Mouse (Mus musculus) CH12.LX (cell line): ENCODE measurements around the gene Itga4. TPM values are rescaled to one million over a fixed set of nuclear protein-coding genes. Genes with fewer than 3 reads are reported as not detected.

Experiments used
- DNase-seq: peaks from one replicate; pipeline ENCODE4 v3.0.0-alpha.2; 2013; ENCODE audit errors: extremely low read depth
- H3K27ac ChIP-seq: 2 replicates; pipeline ENCODE4 v1.5.1; 2012; ENCODE audit warnings: low read depth, mild to moderate bottlenecking, control low read depth, moderate library complexity; ENCODE audit not compliant: insufficient read depth
- H3K27me3 ChIP-seq: replicated peaks from 2 replicates; pipeline ENCODE3; 2012; ENCODE audit warnings: inconsistent platforms
- H3K36me3 ChIP-seq, 2 experiments: replicated peaks in 1 of 2; 2 replicates each; pipeline versions ENCODE3 to v1.6.1; 2012; ENCODE audit warnings: inconsistent platforms in 1 of 2, low read length in 1 of 2, mild to moderate bottlenecking in 1 of 2, mixed read lengths in 1 of 2, moderate library complexity in 1 of 2; ENCODE audit not compliant: control insufficient read depth in 1 of 2, insufficient read depth in 1 of 2
- H3K4me1 ChIP-seq, 2 experiments: 2 replicates each; pipeline ENCODE4 v1.6.1; 2012; ENCODE audit warnings: inconsistent platforms in 1 of 2, moderate library complexity in 1 of 2; ENCODE audit not compliant: insufficient read depth in 2 of 2, control insufficient read depth in 1 of 2
- H3K4me2 ChIP-seq: 2 replicates; pipeline ENCODE4 v1.6.1; 2012; ENCODE audit warnings: low read depth, mild to moderate bottlenecking, control low read depth; ENCODE audit not compliant: poor library complexity, insufficient read depth, severe bottlenecking
- H3K4me3 ChIP-seq, 3 experiments: fragments of 150-350 bp in 1 of 3; sonication (generic) in 1 of 3; replicated peaks in 1 of 3; 2 replicates each; pipeline versions ENCODE3 to v1.5.1; 2011 to 2012; ENCODE audit warnings: low read depth in 2 of 3, low read length in 2 of 3, mild to moderate bottlenecking in 2 of 3, moderate library complexity in 2 of 3, control low read depth in 1 of 3, improper control_type of control experiment in 1 of 3, inconsistent platforms in 1 of 3, mixed read lengths in 1 of 3; ENCODE audit not compliant: poor library complexity in 1 of 3
- H3K79me2 ChIP-seq: replicated peaks from 2 replicates; pipeline ENCODE4 v1.6.1; 2012; ENCODE audit warnings: mild to moderate bottlenecking, moderate library complexity; ENCODE audit not compliant: control insufficient read depth, poor library complexity, insufficient read depth, severe bottlenecking; ENCODE audit errors: extremely low read depth
- H3K9ac ChIP-seq: 2 replicates; pipeline ENCODE4 v1.6.1; 2012; ENCODE audit warnings: low read depth, mild to moderate bottlenecking, control low read depth, moderate library complexity; ENCODE audit not compliant: insufficient read depth
- H3K9me3 ChIP-seq: replicated peaks from 2 replicates; pipeline ENCODE3; 2012; ENCODE audit warnings: low read length, inconsistent platforms, mixed read lengths
- CHD1 ChIP-seq: IDR thresholded peaks from 2 replicates; pipeline ENCODE4 v1.6.1; 2012; ENCODE audit warnings: low read depth, low read length, improper control_type of control experiment, inconsistent platforms
- CHD2 ChIP-seq: IDR thresholded peaks from 2 replicates; pipeline ENCODE4 v1.6.1; 2011; ENCODE audit warnings: low read length, improper control_type of control experiment
- CTCF ChIP-seq, 2 experiments: IDR thresholded peaks in 1 of 2; conservative IDR thresholded peaks in 1 of 2; 2 replicates each; pipeline ENCODE4 v1.5.1; 2011 to 2012; ENCODE audit warnings: low read depth in 2 of 2, low read length in 2 of 2, improper control_type of control experiment in 1 of 2, inconsistent platforms in 1 of 2, mild to moderate bottlenecking in 1 of 2, moderate library complexity in 1 of 2
- EP300 ChIP-seq: IDR thresholded peaks from 2 replicates; pipeline ENCODE4 v1.6.1; 2011; ENCODE audit warnings: low read length, improper control_type of control experiment
- ETS1 ChIP-seq: conservative IDR thresholded peaks from 2 replicates; pipeline ENCODE4 v1.6.1; 2012; ENCODE audit warnings: low read depth, mild to moderate bottlenecking, inconsistent platforms, low read length, improper control_type of control experiment, moderate library complexity
- GABPA ChIP-seq: IDR thresholded peaks from 2 replicates; pipeline ENCODE4 v1.6.1; 2012; ENCODE audit warnings: low read depth, low read length, improper control_type of control experiment, inconsistent platforms; ENCODE audit not compliant: insufficient replicate concordance
- IRF4 ChIP-seq: IDR thresholded peaks from 2 replicates; pipeline ENCODE4 v1.6.1; 2014; ENCODE audit warnings: low read depth, mild to moderate bottlenecking, inconsistent platforms, low read length, improper control_type of control experiment
- JUN ChIP-seq: IDR thresholded peaks from 2 replicates; pipeline ENCODE4 v1.6.1; 2011; ENCODE audit warnings: low read depth, mild to moderate bottlenecking, low read length, improper control_type of control experiment, moderate library complexity; ENCODE audit not compliant: insufficient read depth
- MAFK ChIP-seq: IDR thresholded peaks from 2 replicates; pipeline ENCODE4 v1.6.1; 2011; ENCODE audit warnings: low read length, improper control_type of control experiment; ENCODE audit not compliant: insufficient replicate concordance
- MAX ChIP-seq: IDR thresholded peaks from 2 replicates; pipeline ENCODE4 v1.6.1; 2011; ENCODE audit warnings: low read length, improper control_type of control experiment
- MAZ ChIP-seq: IDR thresholded peaks from 2 replicates; pipeline ENCODE4 v1.6.1; 2012; ENCODE audit warnings: low read depth, mild to moderate bottlenecking, inconsistent platforms, low read length, improper control_type of control experiment, moderate library complexity
- MEF2A ChIP-seq: IDR thresholded peaks from 2 replicates; pipeline ENCODE4 v1.6.1; 2014; ENCODE audit warnings: low read depth, mild to moderate bottlenecking, inconsistent platforms, low read length, improper control_type of control experiment, borderline replicate concordance
- MYC ChIP-seq: IDR thresholded peaks from 2 replicates; pipeline ENCODE4 v1.6.1; 2011; ENCODE audit warnings: low read depth, mild to moderate bottlenecking, improper control_type of control experiment, low read length
- PAX5 ChIP-seq: IDR thresholded peaks from 2 replicates; pipeline ENCODE4 v1.6.1; 2012; ENCODE audit warnings: low read length, inconsistent platforms, mixed read lengths
- POLR2AphosphoS2 ChIP-seq: IDR thresholded peaks from 2 replicates; pipeline ENCODE4 v1.6.1; 2011; ENCODE audit warnings: low read depth, low read length, improper control_type of control experiment
- RAD21 ChIP-seq: IDR thresholded peaks from 2 replicates; pipeline ENCODE4 v1.6.1; 2011; ENCODE audit warnings: low read depth, mild to moderate bottlenecking, low read length, improper control_type of control experiment, moderate library complexity
- TBP ChIP-seq: conservative IDR thresholded peaks from 2 replicates; pipeline ENCODE4 v1.6.1; 2011; ENCODE audit warnings: low read depth, low read length, improper control_type of control experiment
- TCF12 ChIP-seq: IDR thresholded peaks from 2 replicates; pipeline ENCODE4 v1.6.1; 2014; ENCODE audit warnings: low read depth, mild to moderate bottlenecking, inconsistent platforms, low read length, improper control_type of control experiment
- UBTF ChIP-seq: IDR thresholded peaks from 2 replicates; pipeline ENCODE4 v1.6.1; 2012; ENCODE audit warnings: low read depth, mild to moderate bottlenecking, inconsistent platforms, low read length, improper control_type of control experiment, moderate library complexity
- USF1 ChIP-seq: IDR thresholded peaks from 2 replicates; pipeline ENCODE4 v1.6.1; 2014; ENCODE audit warnings: low read depth, mild to moderate bottlenecking, inconsistent platforms, low read length, improper control_type of control experiment
- USF2 ChIP-seq: conservative IDR thresholded peaks from 2 replicates; pipeline ENCODE4 v1.6.1; 2011; ENCODE audit warnings: low read depth, low read length, improper control_type of control experiment
- ZKSCAN1 ChIP-seq: IDR thresholded peaks from 2 replicates; pipeline ENCODE4 v1.6.1; 2012; ENCODE audit warnings: low read depth, inconsistent platforms, low read length, improper control_type of control experiment, borderline replicate concordance
- dilution Hi-C: fragments of 300-500 bp; cut with MboI; formaldehyde crosslinking; loops from 2 replicates; pipeline ENCODE4 v1.14.3; 2020; ENCODE audit warnings: low sequenced_read_pairs; ENCODE audit not compliant: extremely low pct_unique_long_range_greater_than_20kb, extremely low pct_ligation_motif_present
- in situ Hi-C: fragments of 300-500 bp; cut with MboI; formaldehyde crosslinking; loops from 3 replicates; pipeline ENCODE4 v1.14.3; 2019; ENCODE audit warnings: low sequenced_read_pairs, low pct_ligation_motif_present, low pct_unique_long_range_greater_than_20kb, mixed read lengths
- polyA plus RNA-seq: library from polyadenylated mRNA; unstranded; fragments of >175 nt; gene quantifications from 2 replicates; pipeline ENCODE4 v1.2.1, GENCODE M21; 2012; ENCODE audit warnings: low read depth; ENCODE audit not compliant: insufficient read length
- total RNA-seq, 2 experiments: library from RNA; depleted of rRNA; stranded (reverse); fragments of 300-350 nt in 1 of 2; fragments of >200 nt in 1 of 2; gene quantifications; 2 replicates each; pipeline ENCODE4 v1.2.3; 2012 to 2014

The Itga4 gene
- total and polyA plus RNA-seq, 3 experiments = 51.2 to 79.3 (median 54.3) TPM

GRCm38 (mm10) chr2:79315108-79315507 is 59.9 kb downstream of the Itga4 start:
- dilution Hi-C loops = no loop called here
- no peak overlapping the region for H3K27ac ChIP-seq
- TF ChIP-seq TCF12 (no peak), UBTF (no peak), MAZ (no peak), CHD1 (no peak), USF2 (no peak), JUN (no peak), GABPA (no peak), EP300 (no peak), CTCF (conservative IDR thresholded peaks at IDR 0.05 in 1 of 2, IDR thresholded peaks at IDR 0.05 in 1 of 2; ENCODE audit: low read depth in 2 of 2, low read length in 2 of 2) (no peak), MEF2A (no peak), POLR2AphosphoS2 (no peak)
- TF ChIP-seq, all 38 proteins: peak for 0
- Histone ChIP-seq H3K4me3 (no peak overlapping the region), H3K79me2 (peaks cover 1% of the 10 kb centered on the region), H3K27me3 (no peaks in the 10 kb centered on the region), H3K4me1 (peaks cover 0 to 22% of the 10 kb centered on the region in 2 experiments; a peak in 3 of 4 replicates), H3K9ac (no peak overlapping the region), H3K36me3 (peaks cover 67 to 92% of the 10 kb centered on the region in 2 experiments), H3K4me2 (no peak overlapping the region), H3K9me3 (no peaks in the 10 kb centered on the region)
- in situ Hi-C loops = no loop called here
- no peak for DNase-seq

GRCm38 (mm10) chr2:79316182-79316880 is 61.1 kb downstream of the Itga4 start:
- H3K9me3 ChIP-seq = no peaks in the 10 kb centered on the region
- no peak overlapping the region for H3K4me3 ChIP-seq
- DNase-seq = no peak
- no peak overlapping the region for H3K9ac ChIP-seq
- peaks cover 66 to 88% of the 10 kb centered on the region in 2 experiments for H3K36me3 ChIP-seq
- TF ChIP-seq RAD21 (no peak), TCF12 (no peak), USF1 (no peak), MAFK (no peak), CTCF (conservative IDR thresholded peaks at IDR 0.05 in 1 of 2, IDR thresholded peaks at IDR 0.05 in 1 of 2; ENCODE audit: low read depth in 2 of 2, low read length in 2 of 2) (no peak), JUN (no peak), ZKSCAN1 (no peak), MAX (no peak), PAX5 (no peak), MYC (no peak), GABPA (no peak), ETS1 (no peak), CHD2 (no peak), TBP (no peak), MEF2A (no peak), IRF4 (no peak)
- H3K27me3 ChIP-seq = no peaks in the 10 kb centered on the region
- H3K4me2 ChIP-seq = no peak overlapping the region
- dilution Hi-C loops (no loop called here), in situ Hi-C loops (no loop called here)
- peak overlapping the region; percentile 42; the same call in 1 of the 2 replicates for H3K27ac ChIP-seq
- peaks cover 1% of the 10 kb centered on the region for H3K79me2 ChIP-seq
- H3K4me1 ChIP-seq = peaks cover 0 to 22% of the 10 kb centered on the region in 2 experiments; a peak in 3 of 4 replicates
